Mouse (Mus musculus): ENCODE results near the gene Prom1.

- TF ChIP-seq CTCF (IDR thresholded peaks at IDR 0.05; ENCODE audit: extremely low read depth, insufficient read length, insufficient replicate concordance, low read depth, low read length) (peak; percentile 96; the same call in 1 of the 2 replicates), POLR2A (IDR thresholded peaks at IDR 0.05; ENCODE audit: low read depth, low read length) (no peak)
Measured at GRCm38 (mm10) chr5:43990316-43990715, 111.5 kb downstream of the Prom1 start.
